Mouse (Mus musculus) myocyte (in vitro differentiated cells): ENCODE results near the gene Kdm1a. TPM values are rescaled to one million over a fixed set of nuclear protein-coding genes. Genes with fewer than 3 reads are reported as not detected.

Experiments used
- H3K27me3 ChIP-seq: one replicate; pipeline ENCODE4 v1.6.1; 2011; ENCODE audit not compliant: control insufficient read depth, insufficient read depth, insufficient read length
- H3K36me3 ChIP-seq: one replicate; pipeline ENCODE4 v1.6.1; 2011; ENCODE audit not compliant: control insufficient read depth, insufficient read depth
- H3K4me2 ChIP-seq: one replicate; pipeline ENCODE4 v1.6.1; 2011; ENCODE audit warnings: low read depth, control low read depth
- H3K4me3 ChIP-seq: one replicate; pipeline ENCODE4 v1.5.1; 2011; ENCODE audit warnings: mild to moderate bottlenecking, control low read depth, moderate library complexity
- H3K79me2 ChIP-seq: one replicate; pipeline ENCODE4 v1.6.1; 2011; ENCODE audit not compliant: control insufficient read depth, insufficient read depth
- H3ac ChIP-seq: one replicate; pipeline ENCODE4 v1.6.1; 2011; ENCODE audit not compliant: control insufficient read depth, insufficient read length
- CEBPB ChIP-seq: IDR thresholded peaks from 2 replicates; pipeline ENCODE4 v1.6.1; 2011; ENCODE audit warnings: mild to moderate bottlenecking, moderate library complexity; ENCODE audit not compliant: poor library complexity, insufficient read depth, severe bottlenecking
- E2F4 ChIP-seq: IDR thresholded peaks from one replicate; pipeline ENCODE4 v1.6.1; 2011; ENCODE audit warnings: mild to moderate bottlenecking, control low read depth, moderate library complexity; ENCODE audit not compliant: insufficient read depth
- MAX ChIP-seq: IDR thresholded peaks from one replicate; pipeline ENCODE4 v1.6.1; 2011; ENCODE audit warnings: low read depth, mild to moderate bottlenecking, control low read depth
- MYOD1 ChIP-seq, 3 experiments: IDR thresholded peaks; one replicate each; pipeline ENCODE4 v1.6.1; 2011; ENCODE audit warnings: control low read depth in 2 of 3, low read depth in 2 of 3, mild to moderate bottlenecking in 2 of 3, moderate library complexity in 1 of 3; ENCODE audit not compliant: insufficient read length in 2 of 3, control insufficient read depth in 1 of 3
- MYOG ChIP-seq, 3 experiments: IDR thresholded peaks; one replicate each; pipeline ENCODE4 v1.6.1; 2011; ENCODE audit warnings: control low read depth in 2 of 3, low read depth in 2 of 3, mild to moderate bottlenecking in 2 of 3; ENCODE audit not compliant: insufficient read length in 2 of 3, control insufficient read depth in 1 of 3, insufficient read depth in 1 of 3
- POLR2A ChIP-seq: IDR thresholded peaks from one replicate; pipeline ENCODE4 v1.6.1; 2011; ENCODE audit warnings: low read depth, mild to moderate bottlenecking, control low read depth, moderate library complexity; ENCODE audit not compliant: insufficient read length
- POLR2AphosphoS2 ChIP-seq: IDR thresholded peaks from one replicate; pipeline ENCODE4 v1.6.1; 2011; ENCODE audit warnings: low read depth, control low read depth; ENCODE audit not compliant: insufficient read length
- REST ChIP-seq: IDR thresholded peaks from one replicate; pipeline ENCODE4 v1.6.1; 2011; ENCODE audit warnings: mild to moderate bottlenecking, control low read depth, moderate library complexity; ENCODE audit not compliant: insufficient read depth, insufficient read length
- SRF ChIP-seq: IDR thresholded peaks from one replicate; pipeline ENCODE4 v1.6.1; 2011; ENCODE audit warnings: low read depth; ENCODE audit not compliant: control insufficient read depth, insufficient read length
- TCF12 ChIP-seq: IDR thresholded peaks from one replicate; pipeline ENCODE4 v1.6.1; 2011; ENCODE audit warnings: mild to moderate bottlenecking, control low read depth; ENCODE audit not compliant: poor library complexity, insufficient read depth, severe bottlenecking
- TCF3 ChIP-seq: IDR thresholded peaks from one replicate; pipeline ENCODE4 v1.6.1; 2011; ENCODE audit warnings: low read depth, control low read depth; ENCODE audit not compliant: insufficient read length
- USF1 ChIP-seq: IDR thresholded peaks from one replicate; pipeline ENCODE4 v1.6.1; 2011; ENCODE audit warnings: low read depth, mild to moderate bottlenecking, control low read depth, moderate library complexity
- polyA plus RNA-seq: library from polyadenylated mRNA; unstranded; fragments of >200 nt; fragmentation: generic; extraction: Trizol; gene quantifications from one replicate; pipeline ENCODE4 v1.2.1, GENCODE M21; 2012; ENCODE audit warnings: missing spikeins

Kdm1a gene
- 52.8 TPM for polyA plus RNA-seq

- H3K4me3 ChIP-seq: peak within 1 kb of the TSS; percentile 64
- H3K27me3 ChIP-seq: no peaks in the 10 kb centered on the region
- H3K36me3 ChIP-seq: no peaks in the 10 kb centered on the region
- TF ChIP-seq MYOD1 (IDR thresholded peaks at IDR 0.05; ENCODE audit: control insufficient read depth in 1 of 3, insufficient read length in 2 of 3, low read depth in 2 of 3): peak in 1 of 3 experiments; percentile 41
- TF ChIP-seq SRF: no peak
- TF ChIP-seq TCF12: no peak
- peak; percentile 89 for TF ChIP-seq POLR2A
- no peak for TF ChIP-seq REST
- TF ChIP-seq CEBPB: no peak
- no peak for TF ChIP-seq MAX
- no peak for TF ChIP-seq USF1
- no peak for TF ChIP-seq TCF3
- peak; percentile 63 for TF ChIP-seq POLR2AphosphoS2
- TF ChIP-seq MYOG (IDR thresholded peaks at IDR 0.05; ENCODE audit: control insufficient read depth in 1 of 3, insufficient read depth in 1 of 3, insufficient read length in 2 of 3, low read depth in 2 of 3): peak in 1 of 3 experiments; percentile 54
- TF ChIP-seq E2F4: no peak
- peaks cover 42% of the 10 kb centered on the region for H3K79me2 ChIP-seq
- peak within 1 kb of the TSS; percentile 68 for H3K4me2 ChIP-seq
- peak within 1 kb of the TSS; percentile 90 for H3ac ChIP-seq
Observed at GRCm38 (mm10) chr4:136602568-136602967, at the start of gene Kdm1a. TSS of gene Kdm1a (minus strand) at chr4:136602723.

- peak overlapping the region; percentile 95 for H3K4me2 ChIP-seq
- no peak for TF ChIP-seq POLR2AphosphoS2
- no peak for TF ChIP-seq REST
- TF ChIP-seq CEBPB: no peak
- no peaks in the 10 kb centered on the region for H3K79me2 ChIP-seq
- H3K4me3 ChIP-seq: no peak overlapping the region
- H3K36me3 ChIP-seq: no peaks in the 10 kb centered on the region
- H3ac ChIP-seq: no peak overlapping the region
- no peaks in the 10 kb centered on the region for H3K27me3 ChIP-seq
Observed at GRCm38 (mm10) chr4:136651882-136652527, 49.5 kb upstream of the Kdm1a start.

GRCm38 (mm10) chr4:136651357-136651811, 48.9 kb upstream of the Kdm1a start:
- H3K36me3 ChIP-seq: no peaks in the 10 kb centered on the region
- no peak overlapping the region for H3ac ChIP-seq
- H3K4me3 ChIP-seq: no peak overlapping the region
- peak overlapping the region; percentile 95 for H3K4me2 ChIP-seq
- H3K27me3 ChIP-seq: no peaks in the 10 kb centered on the region
- no peak for TF ChIP-seq REST
- H3K79me2 ChIP-seq: no peaks in the 10 kb centered on the region

GRCm38 (mm10) chr4:136650261-136650660, 47.7 kb upstream of the Kdm1a start:
- Histone ChIP-seq H3K27me3 (no peaks in the 10 kb centered on the region), H3K4me3 (peak overlapping the region; percentile 22), H3K36me3 (no peaks in the 10 kb centered on the region)

GRCm38 (mm10) chr4:136649480-136650196, 47.1 kb upstream of the Kdm1a start:
- H3ac ChIP-seq: no peak overlapping the region
- no peaks in the 10 kb centered on the region for H3K36me3 ChIP-seq
- TF ChIP-seq TCF12: no peak
- TF ChIP-seq POLR2AphosphoS2: peak; percentile 46
- no peak for TF ChIP-seq E2F4
- peak in 2 of 3 experiments; percentile 39 to 70 for TF ChIP-seq MYOD1 (IDR thresholded peaks at IDR 0.05; ENCODE audit: control insufficient read depth in 1 of 3, insufficient read length in 2 of 3, low read depth in 2 of 3)
- peak in 1 of 3 experiments; percentile 67 for TF ChIP-seq MYOG (IDR thresholded peaks at IDR 0.05; ENCODE audit: control insufficient read depth in 1 of 3, insufficient read depth in 1 of 3, insufficient read length in 2 of 3, low read depth in 2 of 3)
- peak; percentile 58 for TF ChIP-seq POLR2A
- TF ChIP-seq SRF: peak; percentile 92
- no peaks in the 10 kb centered on the region for H3K27me3 ChIP-seq
- peak overlapping the region; percentile 95 for H3K4me2 ChIP-seq
- no peaks in the 10 kb centered on the region for H3K79me2 ChIP-seq
- H3K4me3 ChIP-seq: peak overlapping the region; percentile 22

More at GRCm38 (mm10) chr4:136650261-136650660, 47.7 kb upstream of the Kdm1a start:
- TF ChIP-seq POLR2AphosphoS2: no peak
- no peak for TF ChIP-seq CEBPB
- Histone ChIP-seq H3K4me2 (peak overlapping the region; percentile 95), H3ac (no peak overlapping the region), H3K79me2 (no peaks in the 10 kb centered on the region)
